Mouse (Mus musculus) stomach, embryonic 14.5 days (tissue): ENCODE measurements at regions not wholly inside any gene's neighbourhood (a gene's known extent, or its start where the extent isn't known, plus 50 kb on each side); places are given as distances from the start of the nearest gene placed in this dataset.

Source experiments
- ATAC-seq: fragments of 200-750 bp; cut with Nextera tagmentation; 2 replicates; pipeline ENCODE4 v1.8.0; 2017; ENCODE audit warnings: low read depth, moderate TSS enrichment; ENCODE audit not compliant: insufficient number of reproducible peaks, insufficient read depth, low FRiP score
- H3K27ac ChIP-seq: fragments of 300-500 bp; sonication (generic); 2 replicates; pipeline ENCODE4 v1.5.1; 2014; ENCODE audit warnings: mild to moderate bottlenecking, low read length, moderate library complexity, mixed read lengths
- H3K27me3 ChIP-seq: fragments of 300-500 bp; sonication (generic); 2 replicates; pipeline ENCODE4 v1.6.1; 2014; ENCODE audit warnings: low read length, control low read depth, mixed read lengths; ENCODE audit not compliant: control insufficient read depth, insufficient read depth
- H3K36me3 ChIP-seq: fragments of 300-500 bp; sonication (generic); 2 replicates; pipeline ENCODE4 v1.6.1; 2014; ENCODE audit warnings: mild to moderate bottlenecking, control low read depth, low read length, moderate library complexity, mixed read lengths; ENCODE audit not compliant: control insufficient read depth, insufficient read depth
- H3K4me1 ChIP-seq: fragments of 300-500 bp; sonication (generic); 2 replicates; pipeline ENCODE4 v1.6.1; 2014; ENCODE audit warnings: low read length, control low read depth, mixed read lengths; ENCODE audit not compliant: control insufficient read depth, insufficient read depth
- H3K4me2 ChIP-seq: fragments of 300-500 bp; sonication (generic); replicated peaks from 2 replicates; pipeline ENCODE4 v1.6.1; 2014; ENCODE audit warnings: low read depth, low read length, control low read depth
- H3K4me3 ChIP-seq: fragments of 300-500 bp; sonication (generic); 2 replicates; pipeline ENCODE4 v1.5.1; 2014; ENCODE audit warnings: low read depth, low read length, control low read depth
- H3K9ac ChIP-seq: fragments of 300-500 bp; sonication (generic); replicated peaks from 2 replicates; pipeline ENCODE4 v1.6.1; 2014; ENCODE audit warnings: low read depth, mild to moderate bottlenecking, control low read depth, low read length, moderate library complexity, mixed read lengths
- H3K9me3 ChIP-seq: fragments of 300-500 bp; sonication (generic); 2 replicates; pipeline ENCODE4 v1.6.1; 2016; ENCODE audit warnings: low read depth, low read length, control low read depth; ENCODE audit not compliant: control insufficient read depth
- WGBS: fragments of 180-500 bp; shearing (Covaris S2); extraction: QIAGEN DNeasy Blood & Tissue Kit; methylation state at CpG from one replicate; pipeline ENCODE4 v1.1.7; 2014; 5-methylcytosine and 5-hydroxymethylcytosine counted together

DNA sequence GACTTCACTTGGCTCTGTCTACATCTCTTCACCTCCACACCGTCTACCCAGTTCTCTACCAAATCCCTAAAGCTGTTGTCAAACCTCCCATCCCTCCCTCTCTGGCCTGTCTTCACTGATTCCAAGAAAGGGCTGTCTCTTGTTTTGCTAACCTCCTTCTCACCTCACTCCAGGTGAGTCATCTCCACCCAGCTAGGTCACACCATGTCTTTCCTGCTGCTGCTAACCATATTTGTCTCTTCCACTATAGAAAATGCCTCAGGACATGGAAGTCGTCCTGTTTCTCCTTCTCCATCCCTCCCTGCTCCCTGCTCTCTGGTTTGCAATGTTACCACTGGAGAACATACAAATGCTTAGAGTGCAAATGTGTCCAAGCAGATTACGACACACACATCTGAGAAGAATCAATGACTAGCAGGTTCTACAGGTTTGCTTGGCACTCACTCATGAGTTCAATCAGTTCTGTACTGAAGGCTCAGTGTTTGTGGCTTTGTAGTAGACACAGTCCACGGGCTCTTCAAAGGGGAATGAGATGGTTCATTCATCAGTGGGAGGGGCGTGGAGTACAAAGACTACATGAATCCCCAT, 424.1 kb downstream of the Fgf9 start:
- no peak overlapping the region for H3K27ac ChIP-seq
- no peak overlapping the region for H3K4me2 ChIP-seq
- H3K27me3 ChIP-seq: no peaks in the 10 kb centered on the region
- no peak overlapping the region for H3K4me3 ChIP-seq
- H3K9ac ChIP-seq: no peak overlapping the region
- no peaks in the 10 kb centered on the region for H3K4me1 ChIP-seq
- H3K36me3 ChIP-seq: no peaks in the 10 kb centered on the region
- no peak for ATAC-seq
- WGBS: 71% methylated on average over 5 of the region's 5 CpGs
- H3K9me3 ChIP-seq: no peaks in the 10 kb centered on the region

- no peaks in the 10 kb centered on the region for H3K9me3 ChIP-seq
- H3K4me3 ChIP-seq: no peak overlapping the region
- WGBS: 81% methylated on average over 2 of the region's 2 CpGs
- no peaks in the 10 kb centered on the region for H3K36me3 ChIP-seq
- no peaks in the 10 kb centered on the region for H3K27me3 ChIP-seq
- H3K4me2 ChIP-seq: no peak overlapping the region
- no peak overlapping the region for H3K27ac ChIP-seq
- H3K9ac ChIP-seq: no peak overlapping the region
- ATAC-seq: no peak
- H3K4me1 ChIP-seq: no peaks in the 10 kb centered on the region
Measured at GRCm38 (mm10) chr14:58492118-58492517, 421.8 kb downstream of the Fgf9 start.

DNA sequence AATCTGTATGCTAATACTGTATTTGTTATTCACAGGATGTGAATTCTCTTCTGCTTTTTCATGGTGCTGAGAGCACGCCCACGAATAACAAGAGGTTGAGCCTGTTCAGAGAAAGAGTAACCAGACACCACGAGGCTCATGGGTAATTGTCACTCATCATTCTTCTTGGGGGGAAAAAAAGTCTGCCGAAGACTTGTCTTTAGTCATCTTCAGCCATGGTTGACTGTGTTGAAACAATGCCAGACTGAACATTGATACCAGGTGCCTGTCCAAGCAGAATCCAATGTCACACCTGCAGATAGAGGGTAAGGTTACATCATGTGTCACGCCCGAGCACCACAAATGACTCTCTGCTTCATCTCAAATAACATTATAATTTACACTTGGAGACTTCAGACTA, 418.5 kb downstream of the Fgf9 start:
- no peaks in the 10 kb centered on the region for H3K9me3 ChIP-seq
- no peaks in the 10 kb centered on the region for H3K4me1 ChIP-seq
- H3K27me3 ChIP-seq: no peaks in the 10 kb centered on the region
- 75% methylated on average over 6 of the region's 6 CpGs for WGBS
- H3K36me3 ChIP-seq: no peaks in the 10 kb centered on the region
- no peak for ATAC-seq
- H3K9ac ChIP-seq: no peak overlapping the region
- no peak overlapping the region for H3K27ac ChIP-seq
- H3K4me2 ChIP-seq: no peak overlapping the region
- H3K4me3 ChIP-seq: no peak overlapping the region

- Histone ChIP-seq H3K27me3 (no peaks in the 10 kb centered on the region), H3K9me3 (no peaks in the 10 kb centered on the region), H3K4me3 (no peak overlapping the region), H3K36me3 (no peaks in the 10 kb centered on the region), H3K27ac (no peak overlapping the region), H3K9ac (no peak overlapping the region), H3K4me2 (no peak overlapping the region), H3K4me1 (no peaks in the 10 kb centered on the region)
- 91% methylated on average over 6 of the region's 6 CpGs for WGBS
- no peak for ATAC-seq
Measured at GRCm38 (mm10) chr14:58487836-58488235, 417.5 kb downstream of the Fgf9 start.

GRCm38 (mm10) chr14:58480454-58480853, 410.1 kb downstream of the Fgf9 start:
- H3K27me3 ChIP-seq: no peaks in the 10 kb centered on the region
- no peak overlapping the region for H3K4me3 ChIP-seq
- H3K9me3 ChIP-seq: no peaks in the 10 kb centered on the region
- no peak overlapping the region for H3K9ac ChIP-seq
- WGBS: 91% methylated on average over 2 of the region's 2 CpGs
- H3K4me2 ChIP-seq: no peak overlapping the region
- H3K36me3 ChIP-seq: no peaks in the 10 kb centered on the region
- ATAC-seq: no peak
- no peak overlapping the region for H3K27ac ChIP-seq
- no peaks in the 10 kb centered on the region for H3K4me1 ChIP-seq

DNA sequence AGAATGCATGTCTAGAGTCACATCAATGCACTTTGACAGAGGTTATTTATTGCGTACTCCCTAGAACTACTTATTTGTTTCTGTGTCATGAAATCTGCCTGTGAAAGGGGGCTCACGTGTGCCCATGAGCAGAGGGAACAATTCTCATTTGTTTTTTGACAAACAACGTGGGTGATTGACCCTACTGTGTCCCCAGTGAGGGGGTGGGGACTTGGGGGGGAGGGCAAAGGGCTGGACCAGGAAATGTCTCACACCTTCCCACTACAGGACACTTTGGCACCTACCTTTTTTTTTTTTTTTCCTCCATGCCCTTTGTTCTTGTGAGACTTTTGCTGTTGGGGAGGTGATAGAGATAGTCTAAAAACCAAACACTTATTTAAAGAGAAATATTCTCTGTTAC, 400.3 kb downstream of the Fgf9 start:
- H3K4me2 ChIP-seq: no peak overlapping the region
- WGBS: 51% methylated on average over 3 of the region's 3 CpGs
- H3K4me1 ChIP-seq: no peaks in the 10 kb centered on the region
- H3K27ac ChIP-seq: no peak overlapping the region
- no peak overlapping the region for H3K4me3 ChIP-seq
- no peaks in the 10 kb centered on the region for H3K9me3 ChIP-seq
- H3K36me3 ChIP-seq: no peaks in the 10 kb centered on the region
- H3K27me3 ChIP-seq: no peaks in the 10 kb centered on the region
- ATAC-seq: no peak
- H3K9ac ChIP-seq: no peak overlapping the region

DNA sequence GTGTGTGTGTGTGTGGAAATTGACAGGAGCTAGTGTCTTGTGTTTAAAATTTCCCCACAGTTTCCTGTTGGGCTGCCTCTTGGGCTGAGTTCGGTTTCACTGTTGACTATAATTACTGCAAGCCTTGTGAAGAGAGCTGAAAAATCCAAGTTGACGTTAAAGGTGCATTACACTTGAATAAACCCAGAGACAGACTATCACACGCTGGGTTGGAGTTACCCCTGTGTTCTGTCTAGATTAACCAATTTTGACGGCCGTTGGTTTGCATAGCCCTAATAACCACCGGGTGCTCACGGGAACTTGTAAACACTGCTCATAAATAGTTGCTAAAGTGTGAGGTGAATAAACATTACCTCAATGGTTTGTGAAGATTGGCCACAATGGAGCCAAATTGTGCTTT, 398.1 kb downstream of the Fgf9 start:
- Histone ChIP-seq H3K36me3 (no peaks in the 10 kb centered on the region), H3K27ac (no peak overlapping the region), H3K4me3 (no peak overlapping the region), H3K9ac (no peak overlapping the region), H3K4me2 (no peak overlapping the region), H3K9me3 (no peaks in the 10 kb centered on the region), H3K4me1 (no peaks in the 10 kb centered on the region), H3K27me3 (no peaks in the 10 kb centered on the region)
- no peak for ATAC-seq
- WGBS: 49% methylated on average over 7 of the region's 7 CpGs

DNA sequence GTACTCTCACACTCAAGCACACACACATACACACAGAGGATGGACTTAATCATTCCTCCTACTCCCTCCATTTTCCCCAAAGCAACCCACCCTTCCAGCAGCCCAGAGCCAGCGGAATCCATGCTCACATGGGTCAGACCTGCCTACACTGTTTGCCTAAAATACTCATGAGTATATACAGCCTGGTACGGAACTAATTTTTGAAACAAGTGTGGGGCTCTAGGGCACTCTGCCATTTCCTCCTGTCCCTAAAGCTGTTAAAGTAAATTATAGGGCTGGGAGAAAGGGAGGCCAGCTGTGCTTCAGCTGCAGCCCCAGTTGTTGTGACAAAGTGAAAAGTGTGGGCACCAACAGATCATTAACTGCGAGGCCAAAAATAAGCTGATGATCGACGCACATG, 397.5 kb downstream of the Fgf9 start:
- no peak overlapping the region for H3K4me2 ChIP-seq
- 57% methylated on average over 5 of the region's 5 CpGs for WGBS
- H3K9ac ChIP-seq: no peak overlapping the region
- no peaks in the 10 kb centered on the region for H3K27me3 ChIP-seq
- H3K36me3 ChIP-seq: no peaks in the 10 kb centered on the region
- H3K9me3 ChIP-seq: no peaks in the 10 kb centered on the region
- H3K4me1 ChIP-seq: no peaks in the 10 kb centered on the region
- no peak overlapping the region for H3K4me3 ChIP-seq
- H3K27ac ChIP-seq: no peak overlapping the region
- ATAC-seq: no peak

DNA sequence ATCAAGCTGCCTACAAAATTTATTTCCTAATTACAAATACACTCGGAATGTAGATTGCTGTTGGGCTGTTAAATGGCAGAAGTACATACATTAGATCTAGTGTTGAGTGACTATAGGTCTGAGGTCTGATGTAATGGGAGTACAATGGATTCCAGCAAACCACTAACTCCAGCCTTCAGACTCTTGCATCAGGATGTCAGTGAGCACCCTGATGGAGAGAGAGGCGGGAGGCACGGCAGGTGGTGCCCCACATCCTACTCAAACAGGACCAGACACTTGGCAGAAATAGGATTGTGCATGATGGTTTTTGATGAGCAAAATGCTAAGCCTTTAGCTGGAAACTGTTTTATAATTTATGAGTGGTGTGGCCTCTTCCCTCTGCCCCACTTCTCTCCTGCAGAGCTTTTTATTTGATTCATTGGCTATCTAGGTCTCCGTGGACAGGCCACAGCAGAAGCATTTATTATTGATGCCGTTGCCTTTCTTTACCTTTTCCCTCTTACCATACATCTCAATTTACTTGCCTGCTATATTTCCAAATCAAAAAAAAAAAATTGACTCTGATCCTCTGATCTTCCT, 376.5 kb downstream of the Fgf9 start:
- Histone ChIP-seq H3K9me3 (no peaks in the 10 kb centered on the region), H3K9ac (no peak overlapping the region), H3K4me3 (no peak overlapping the region), H3K27me3 (no peaks in the 10 kb centered on the region), H3K27ac (no peak overlapping the region), H3K4me1 (no peaks in the 10 kb centered on the region), H3K36me3 (no peaks in the 10 kb centered on the region), H3K4me2 (no peak overlapping the region)
- 78% methylated on average over 5 of the region's 5 CpGs for WGBS
- ATAC-seq: no peak
